In the genomic region with DNA sequence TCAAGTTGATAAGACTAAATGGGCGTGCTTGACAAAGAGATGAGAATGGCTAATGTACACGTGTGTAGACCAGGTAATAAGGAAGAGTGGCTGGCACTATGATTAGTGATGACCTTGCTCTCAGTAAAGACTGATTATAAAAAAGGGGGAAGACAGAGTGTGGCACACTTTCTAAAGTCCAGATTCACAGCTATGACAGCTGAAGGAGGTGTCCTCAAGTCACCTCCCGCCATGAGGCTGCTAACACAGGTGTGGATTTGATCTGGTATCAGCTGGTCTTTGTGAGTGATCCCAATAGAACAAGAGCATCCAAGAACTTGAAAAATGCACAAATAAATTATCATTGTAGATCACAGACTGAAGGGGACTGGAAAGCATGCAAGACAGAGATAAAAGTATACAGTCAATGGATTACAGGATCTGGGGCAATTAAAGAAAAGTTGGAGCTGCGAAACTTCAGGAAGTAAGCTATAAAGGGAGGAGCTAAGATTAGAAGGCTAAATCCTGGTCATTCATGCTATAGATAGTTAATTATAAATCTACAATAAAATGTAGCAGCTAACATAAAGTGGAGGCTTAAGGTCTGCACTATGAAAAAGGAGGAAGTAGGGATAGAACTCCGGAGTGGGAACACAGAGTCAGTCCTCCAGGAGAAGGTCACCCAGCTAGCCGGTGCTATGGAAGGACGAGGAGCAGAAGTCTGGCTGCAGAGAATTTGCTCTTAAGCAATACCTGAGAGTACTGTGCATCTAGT, we compare ENCODE assay signal across 24 mouse cellular contexts.
"Had no signal": no experiment of that assay in that cellular context is flagged by ENCODE, and none has a peak within 500 bp of the region (broad histone marks: within the 10 kb centered on the region; RNA-seq: fewer than 3 reads in every experiment).

No protein-coding gene starts in this region.

- H3K27ac ChIP-seq: heart, embryonic 13.5 days; heart, embryonic 15.5 days; hindbrain, embryonic 13.5 days; hindbrain, embryonic 15.5 days; hindbrain, postnatal 0 days; layer of hippocampus, adult 2 months; left cerebral cortex, adult 2 months; limb, embryonic 13.5 days; limb, embryonic 15.5 days; liver, embryonic 12.5 days; liver, embryonic 14.5 days had no signal

- H3K4me2 ChIP-seq: heart, embryonic 11.5 days; heart, embryonic 13.5 days; heart, embryonic 15.5 days; hindbrain, embryonic 13.5 days; hindbrain, embryonic 15.5 days; limb, embryonic 13.5 days; limb, embryonic 15.5 days; liver, embryonic 12.5 days had no signal

- DNase-seq: forebrain, postnatal 0 days; gastrocnemius, postnatal 14 days; gastrocnemius, postnatal 36 days; heart, adult 18-20 months; heart, postnatal 14 days; heart, postnatal 36 days; kidney, adult 11 months; kidney, adult 2 months; kidney, postnatal 10 days; kidney, postnatal 25 days; kidney, postnatal 4 days; left cerebral cortex, postnatal 4 days had no signal

- H3K27me3 ChIP-seq: heart, embryonic 13.5 days; heart, embryonic 15.5 days; hindbrain, embryonic 13.5 days; hindbrain, embryonic 15.5 days; limb, embryonic 13.5 days; limb, embryonic 15.5 days; liver, embryonic 12.5 days had no signal

- ATAC-seq: forebrain, postnatal 0 days; hindbrain, postnatal 0 days; liver, embryonic 12.5 days had no signal

- H3K4me1 ChIP-seq: heart, embryonic 13.5 days; heart, embryonic 15.5 days; hindbrain, embryonic 13.5 days; hindbrain, embryonic 15.5 days; limb, embryonic 13.5 days; limb, embryonic 15.5 days; liver, embryonic 12.5 days had no signal

- H3K9me3 ChIP-seq: heart, embryonic 13.5 days; heart, embryonic 15.5 days; hindbrain, embryonic 13.5 days; hindbrain, embryonic 15.5 days; limb, embryonic 13.5 days; limb, embryonic 15.5 days; liver, embryonic 12.5 days had no signal

- H3K9ac ChIP-seq: forebrain, postnatal 0 days; heart, embryonic 13.5 days; heart, embryonic 15.5 days; hindbrain, embryonic 13.5 days; hindbrain, embryonic 15.5 days; limb, embryonic 13.5 days; limb, embryonic 15.5 days; liver, embryonic 12.5 days; liver, embryonic 14.5 days had no signal

- H3K4me3 ChIP-seq: heart, embryonic 13.5 days; heart, embryonic 15.5 days; hindbrain, embryonic 13.5 days; hindbrain, embryonic 15.5 days; layer of hippocampus, adult 2 months; left cerebral cortex, adult 2 months; limb, embryonic 13.5 days; limb, embryonic 15.5 days; liver, embryonic 12.5 days had no signal

- H3K36me3 ChIP-seq: heart, embryonic 13.5 days; heart, embryonic 15.5 days; hindbrain, embryonic 13.5 days; hindbrain, embryonic 15.5 days; limb, embryonic 13.5 days; limb, embryonic 15.5 days; liver, embryonic 12.5 days had no signal
